Mouse (Mus musculus) C2C12 (cell line): ENCODE measurements around the gene Arf1. TPM values are rescaled to one million over a fixed set of nuclear protein-coding genes. Genes with fewer than 3 reads are reported as not detected.

Experiments used
- H3K27me3 ChIP-seq: one replicate; pipeline ENCODE4 v1.6.1; 2011; ENCODE audit not compliant: control insufficient read depth, insufficient read depth, insufficient read length
- H3K36me3 ChIP-seq: one replicate; pipeline ENCODE4 v1.6.1; 2011; ENCODE audit not compliant: control insufficient read depth, insufficient read depth
- H3K4me3 ChIP-seq: one replicate; pipeline ENCODE4 v1.5.1; 2011; ENCODE audit warnings: mild to moderate bottlenecking, control low read depth; ENCODE audit not compliant: poor library complexity, insufficient read depth, severe bottlenecking
- H3K79me2 ChIP-seq: one replicate; pipeline ENCODE4 v1.6.1; 2011; ENCODE audit not compliant: control insufficient read depth, insufficient read depth
- H3K79me3 ChIP-seq: one replicate; pipeline ENCODE4 v1.6.1; 2011; ENCODE audit warnings: low read depth, control low read depth
- H3ac ChIP-seq: one replicate; pipeline ENCODE3; 2011; ENCODE audit warnings: low read depth; ENCODE audit not compliant: control insufficient read depth, insufficient read length
- CEBPB ChIP-seq: IDR thresholded peaks from one replicate; pipeline ENCODE4 v1.6.1; 2011; ENCODE audit warnings: low read depth, mild to moderate bottlenecking, control low read depth, moderate library complexity
- CTCF ChIP-seq: IDR thresholded peaks from one replicate; pipeline ENCODE4 v1.5.1; 2011; ENCODE audit not compliant: control insufficient read depth, insufficient read depth, insufficient read length
- FOSL1 ChIP-seq: IDR thresholded peaks from one replicate; pipeline ENCODE4 v1.8.0; 2011; ENCODE audit warnings: mild to moderate bottlenecking, low read length; ENCODE audit not compliant: poor library complexity, insufficient read depth, severe bottlenecking
- MAX ChIP-seq: IDR thresholded peaks from one replicate; pipeline ENCODE4 v1.6.1; 2011; ENCODE audit warnings: mild to moderate bottlenecking, control low read depth
- MYOD1 ChIP-seq: IDR thresholded peaks from one replicate; pipeline ENCODE4 v1.6.1; 2011; ENCODE audit warnings: low read depth; ENCODE audit not compliant: control insufficient read depth, insufficient read length
- MYOG ChIP-seq: IDR thresholded peaks from one replicate; pipeline ENCODE4 v1.6.1; 2011; ENCODE audit not compliant: control insufficient read depth, insufficient read length; ENCODE audit errors: extremely low read depth
- USF1 ChIP-seq: IDR thresholded peaks from one replicate; pipeline ENCODE4 v1.6.1; 2011; ENCODE audit warnings: low read depth, mild to moderate bottlenecking, control low read depth, moderate library complexity
- polyA plus RNA-seq: library from polyadenylated mRNA; unstranded; fragments of >200 nt; fragmentation: generic; extraction: Trizol; gene quantifications from one replicate; pipeline ENCODE4 v1.2.1, GENCODE M21; 2012; ENCODE audit warnings: missing spikeins

Arf1 gene
- polyA plus RNA-seq, 1 experiment: 636 TPM

DNA sequence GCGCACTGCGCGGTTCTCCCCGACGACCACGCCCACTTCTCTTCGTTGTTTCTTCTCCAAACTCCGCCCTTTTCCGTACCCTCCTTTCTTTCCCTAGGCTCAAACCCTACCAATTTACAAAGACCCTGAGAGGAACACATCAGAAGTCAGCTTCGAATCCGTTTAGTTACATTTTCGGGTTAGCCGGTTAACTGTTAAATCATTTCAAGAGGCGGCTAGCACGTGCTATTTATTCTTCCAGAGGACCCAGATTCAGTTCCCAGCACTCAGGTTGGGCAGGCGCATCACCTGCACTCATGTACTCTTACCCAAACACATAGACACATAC lies 36.0 kb downstream of the Arf1 start, which contains the start of gene Guk1:
Guk1 (minus strand) TSS at position 154 of the 328 bp plus-strand sequence.
- Histone ChIP-seq H3K4me3 (peak within 1 kb of the TSS; percentile 51), H3K79me3 (peaks cover 2% of the 10 kb centered on the region), H3ac (peak within 1 kb of the TSS; percentile 92), H3K79me2 (peaks cover 24% of the 10 kb centered on the region), H3K27me3 (peaks cover 3% of the 10 kb centered on the region), H3K36me3 (no peaks in the 10 kb centered on the region)
- TF ChIP-seq CEBPB (no peak), FOSL1 (no peak), CTCF (no peak)

DNA sequence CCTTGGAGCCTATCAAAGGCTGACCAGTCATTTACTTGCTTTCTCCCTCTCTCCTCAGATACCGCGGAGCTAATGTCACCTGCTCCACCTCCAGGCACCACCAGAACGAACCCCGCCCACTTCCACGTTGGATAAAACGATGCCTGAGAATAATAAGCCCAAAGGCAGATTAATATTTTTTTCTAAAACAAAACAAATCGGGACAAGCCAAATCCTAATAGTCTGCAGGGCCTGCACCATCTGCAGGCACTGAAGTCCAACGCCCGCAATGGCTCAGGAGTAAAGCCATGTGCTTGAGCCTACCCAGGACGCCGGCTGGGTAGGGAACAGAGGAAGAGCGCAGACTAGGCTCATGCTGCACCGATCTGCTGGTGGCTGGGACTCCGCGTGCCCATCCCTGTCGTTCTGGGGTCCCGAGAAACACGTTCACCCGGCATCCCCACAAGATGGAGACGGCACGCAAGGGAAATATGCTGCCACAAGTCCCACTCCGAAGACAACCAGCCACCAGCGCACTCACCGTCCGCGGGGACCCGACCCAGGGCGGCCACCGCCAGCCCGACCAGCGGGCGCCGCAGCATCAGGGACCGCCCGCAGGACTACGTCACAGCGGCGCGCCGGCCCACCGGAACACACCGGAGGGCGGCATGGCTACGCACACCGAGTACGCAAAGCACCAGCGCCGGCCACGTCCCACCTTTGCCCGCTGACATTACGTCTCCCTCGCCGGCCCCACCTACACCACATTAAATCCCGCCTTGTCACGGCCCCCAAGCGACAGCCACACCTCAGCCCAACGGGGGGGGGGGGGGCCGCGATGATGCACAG lies 36.6 kb downstream of the Arf1 start:
- no peak for TF ChIP-seq CTCF
- peak; percentile 48 for TF ChIP-seq MAX
- peaks cover 2% of the 10 kb centered on the region for H3K79me3 ChIP-seq
- peak overlapping the region; percentile 92 for H3ac ChIP-seq

DNA sequence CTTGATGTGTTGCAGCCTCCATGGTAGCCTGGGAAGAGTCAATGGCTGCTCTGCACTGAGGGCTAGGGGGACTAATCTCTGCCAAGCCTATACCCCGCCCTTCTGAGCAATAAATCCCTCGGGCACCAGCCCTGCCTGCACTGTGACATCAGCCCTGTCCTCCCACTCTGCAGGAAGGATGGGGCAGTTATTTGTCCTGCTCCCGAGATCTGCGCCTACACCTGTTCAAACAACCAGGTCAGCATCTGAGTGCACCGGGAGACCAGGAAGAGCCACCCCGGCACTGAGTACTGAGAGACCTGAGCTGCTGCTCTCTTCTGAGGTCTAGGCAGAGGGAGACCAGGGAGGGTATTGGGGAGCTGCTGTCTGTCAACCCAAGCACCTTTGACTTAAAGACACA lies 40.4 kb downstream of the Arf1 start:
- Histone ChIP-seq H3K79me2 (peaks cover 24% of the 10 kb centered on the region), H3K36me3 (peaks cover 12% of the 10 kb centered on the region), H3K27me3 (no peaks in the 10 kb centered on the region), H3K4me3 (no peak overlapping the region), H3ac (no peak overlapping the region), H3K79me3 (peaks cover 2% of the 10 kb centered on the region)
- TF ChIP-seq CTCF (no peak), MYOG (no peak), CEBPB (no peak), MAX (no peak), USF1 (no peak), MYOD1 (no peak), FOSL1 (no peak)

More for the DNA sequence above, 36.6 kb downstream of the Arf1 start:
- peaks cover 3% of the 10 kb centered on the region for H3K27me3 ChIP-seq
- H3K4me3 ChIP-seq: peak overlapping the region; percentile 51
- H3K79me2 ChIP-seq: peaks cover 24% of the 10 kb centered on the region
- no peaks in the 10 kb centered on the region for H3K36me3 ChIP-seq

- TF ChIP-seq MAX (no peak), FOSL1 (no peak), USF1 (no peak), CTCF (no peak), MYOD1 (no peak), MYOG (no peak), CEBPB (no peak)
- H3K36me3 ChIP-seq: peaks cover 12% of the 10 kb centered on the region
- H3K79me2 ChIP-seq: peaks cover 14% of the 10 kb centered on the region
- no peaks in the 10 kb centered on the region for H3K27me3 ChIP-seq
- no peak overlapping the region for H3ac ChIP-seq
- H3K79me3 ChIP-seq: peaks cover 2% of the 10 kb centered on the region
- no peak overlapping the region for H3K4me3 ChIP-seq
Measured at GRCm38 (mm10) chr11:59185490-59185889, 42.6 kb downstream of the Arf1 start.

DNA sequence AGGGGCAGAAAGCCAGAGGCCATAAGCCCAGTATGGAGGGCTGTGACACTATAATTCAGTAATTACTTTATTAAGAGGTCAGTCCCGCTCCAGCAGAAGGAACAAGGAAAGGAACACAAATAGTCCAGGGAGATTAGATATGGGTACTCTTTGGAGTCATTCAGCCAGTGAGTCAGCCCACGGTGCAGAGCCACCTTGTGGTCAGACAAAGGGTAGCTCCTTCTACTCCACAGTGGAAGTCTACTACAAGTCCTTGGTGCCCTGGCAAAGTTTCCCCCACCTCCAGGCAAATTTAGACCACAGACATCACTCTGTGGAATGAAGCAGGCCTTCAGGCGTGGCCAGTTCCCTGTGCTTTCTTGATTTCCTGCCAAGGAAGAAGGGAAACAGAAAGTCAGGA lies 44.2 kb downstream of the Arf1 start:
- TF ChIP-seq CTCF (peak; percentile 39), USF1 (no peak), MYOG (no peak), MAX (no peak), MYOD1 (no peak), FOSL1 (peak; percentile 7)
- peaks cover 12% of the 10 kb centered on the region for H3K36me3 ChIP-seq
- H3K79me2 ChIP-seq: peaks cover under 1% of the 10 kb centered on the region
- H3K27me3 ChIP-seq: no peaks in the 10 kb centered on the region
- H3ac ChIP-seq: no peak overlapping the region
- H3K79me3 ChIP-seq: no peaks in the 10 kb centered on the region
- no peak overlapping the region for H3K4me3 ChIP-seq

DNA sequence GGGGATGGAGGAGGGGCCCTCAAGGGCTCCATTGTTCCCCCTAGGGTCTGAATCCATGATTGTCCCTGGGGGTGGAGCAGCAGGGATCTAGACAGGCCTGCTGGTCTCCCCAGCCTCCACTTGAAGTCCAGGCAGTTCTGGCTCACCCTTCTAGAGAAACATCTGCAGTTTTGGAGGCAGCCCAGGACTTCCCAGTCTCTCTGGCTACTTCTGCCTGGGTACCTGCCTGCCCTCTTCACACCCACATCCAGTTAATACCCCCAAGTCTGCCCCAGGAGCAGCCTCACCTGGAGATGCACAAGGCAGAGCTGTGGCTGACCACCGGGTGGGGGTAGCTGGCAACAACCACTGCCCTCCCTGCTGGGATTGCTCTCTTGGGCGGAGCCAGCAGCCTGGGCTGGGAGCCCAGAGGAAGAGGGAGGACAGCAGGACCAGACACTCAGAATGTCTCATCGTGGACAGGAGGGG lies 45.2 kb downstream of the Arf1 start, which contains the start of gene Gjc2:
Gjc2 (minus strand) TSS at position 350 of the 468 bp plus-strand sequence.
- Histone ChIP-seq H3K36me3 (peaks cover 12% of the 10 kb centered on the region), H3K79me2 (no peaks in the 10 kb centered on the region), H3K27me3 (peaks cover 8% of the 10 kb centered on the region), H3K4me3 (no peak within 1 kb of the TSS), H3K79me3 (no peaks in the 10 kb centered on the region), H3ac (no peak within 1 kb of the TSS)
- TF ChIP-seq USF1: no peak
- no peak for TF ChIP-seq FOSL1
- no peak for TF ChIP-seq CEBPB
- TF ChIP-seq CTCF: no peak
- no peak for TF ChIP-seq MAX
- no peak for TF ChIP-seq MYOG
- no peak for TF ChIP-seq MYOD1
